Mouse (Mus musculus) ES-E14 (cell line): ENCODE results near the gene Zfy2.

Experiments
- MAFK ChIP-seq: IDR thresholded peaks from 2 replicates; pipeline ENCODE4 v1.6.1; 2014; ENCODE audit warnings: mild to moderate bottlenecking, low read depth, low read length, inconsistent platforms; ENCODE audit not compliant: insufficient read depth
- ZC3H11A ChIP-seq: IDR thresholded peaks from 2 replicates; pipeline ENCODE4 v1.6.1; 2012; ENCODE audit warnings: low read depth, mild to moderate bottlenecking, inconsistent platforms, low read length, borderline replicate concordance
- ZNF384 ChIP-seq: IDR thresholded peaks from 2 replicates; pipeline ENCODE4 v1.6.1; 2012; ENCODE audit warnings: low read depth, low read length, inconsistent platforms

GRCm38 (mm10) chrY:2170309-2170708 lies at the start of gene Zfy2:
- TF ChIP-seq ZC3H11A = no peak
- no peak for TF ChIP-seq ZNF384
- no peak for TF ChIP-seq MAFK
